Mouse (Mus musculus) liver, embryonic 14.5 days (tissue): ENCODE data around the gene Faap100. TPM values are rescaled to one million over a fixed set of nuclear protein-coding genes. Genes with fewer than 3 reads are reported as not detected.

ENCODE experiments used
- ATAC-seq: fragments of 200-750 bp; cut with Nextera tagmentation; 2 replicates; pipeline ENCODE4 v1.8.0; 2017; ENCODE audit warnings: moderate number of reproducible peaks, mild to moderate bottlenecking, moderate library complexity; ENCODE audit not compliant: insufficient read depth
- DNase-seq, 3 experiments: peaks; one replicate each; pipeline ENCODE4 v3.0.0-alpha.2; 2012 to 2013; ENCODE audit warnings: low read depth in 3 of 3, low spot score in 3 of 3
- H3K27ac ChIP-seq: fragments of 300-500 bp; sonication (generic); 2 replicates; pipeline ENCODE4 v1.5.1; 2014; ENCODE audit warnings: moderate library complexity, mild to moderate bottlenecking, control low read depth, inconsistent platforms
- H3K27me3 ChIP-seq: fragments of 300-500 bp; sonication (generic); 2 replicates; pipeline ENCODE4 v1.6.1; 2014; ENCODE audit warnings: mild to moderate bottlenecking, low read length, moderate library complexity; ENCODE audit not compliant: control insufficient read depth, insufficient read depth
- H3K36me3 ChIP-seq: fragments of 300-500 bp; sonication (generic); replicated peaks from 2 replicates; pipeline ENCODE4 v1.6.1; 2014; ENCODE audit warnings: low read depth; ENCODE audit not compliant: control insufficient read depth, insufficient read depth
- H3K4me1 ChIP-seq, 2 experiments: fragments of 200-500 bp in 1 of 2; fragments of 300-500 bp in 1 of 2; sonication (generic) in 1 of 2; replicated peaks; 2 replicates each; pipeline ENCODE4 v1.6.1; 2012 to 2014; ENCODE audit warnings: antibody characterized with exemption in 1 of 2, inconsistent platforms in 1 of 2, low read length in 1 of 2; ENCODE audit not compliant: control insufficient read depth in 2 of 2, insufficient read depth in 2 of 2
- H3K4me2 ChIP-seq: fragments of 300-500 bp; sonication (generic); 2 replicates; pipeline ENCODE4 v1.6.1; 2014; ENCODE audit warnings: low read depth, mild to moderate bottlenecking, control low read depth, moderate library complexity
- H3K4me3 ChIP-seq, 2 experiments: fragments of 200-500 bp in 1 of 2; fragments of 300-500 bp in 1 of 2; sonication (generic) in 1 of 2; 2 replicates each; pipeline ENCODE4 v1.5.1; 2012 to 2014; ENCODE audit warnings: low read depth in 2 of 2, low read length in 2 of 2, mild to moderate bottlenecking in 2 of 2, control low read depth in 1 of 2, inconsistent platforms in 1 of 2, moderate library complexity in 1 of 2; ENCODE audit not compliant: insufficient read depth in 1 of 2
- H3K9ac ChIP-seq: fragments of 300-500 bp; sonication (generic); replicated peaks from 2 replicates; pipeline ENCODE4 v1.6.1; 2014; ENCODE audit warnings: mild to moderate bottlenecking, control low read depth, moderate library complexity
- H3K9me3 ChIP-seq: fragments of 300-500 bp; sonication (generic); 2 replicates; pipeline ENCODE4 v1.6.1; 2016; ENCODE audit warnings: low read length, mixed read lengths; ENCODE audit not compliant: control insufficient read depth
- CTCF ChIP-seq: IDR thresholded peaks from 2 replicates; pipeline ENCODE4 v1.5.1; 2016; ENCODE audit warnings: antibody characterized with exemption, low read depth, control low read depth
- EP300 ChIP-seq: IDR thresholded peaks from 2 replicates; pipeline ENCODE4 v1.6.1; 2016; ENCODE audit warnings: antibody characterized with exemption, low read depth
- WGBS: fragments of 180-500 bp; shearing (Covaris S2); extraction: QIAGEN DNeasy Blood & Tissue Kit; methylation state at CpG from one replicate; pipeline ENCODE4 v1.1.7; 2014; ENCODE audit not compliant: insufficient replicate concordance; 5-methylcytosine and 5-hydroxymethylcytosine counted together
- polyA plus RNA-seq, 2 experiments: library from polyadenylated mRNA; depleted of rRNA in 1 of 2; stranded (reverse) in 1 of 2; unstranded in 1 of 2; fragments of >200 nt; fragmentation: Nextera tagmentation in 1 of 2; extraction: Ambion mirVana in 1 of 2; gene quantifications; 2 replicates each; pipeline versions ENCODE4 v1.2.1 to v1.2.3; 2012 to 2014

The Faap100 gene
- polyA plus RNA-seq, 2 experiments = 4.5 to 6.3 TPM

DNA sequence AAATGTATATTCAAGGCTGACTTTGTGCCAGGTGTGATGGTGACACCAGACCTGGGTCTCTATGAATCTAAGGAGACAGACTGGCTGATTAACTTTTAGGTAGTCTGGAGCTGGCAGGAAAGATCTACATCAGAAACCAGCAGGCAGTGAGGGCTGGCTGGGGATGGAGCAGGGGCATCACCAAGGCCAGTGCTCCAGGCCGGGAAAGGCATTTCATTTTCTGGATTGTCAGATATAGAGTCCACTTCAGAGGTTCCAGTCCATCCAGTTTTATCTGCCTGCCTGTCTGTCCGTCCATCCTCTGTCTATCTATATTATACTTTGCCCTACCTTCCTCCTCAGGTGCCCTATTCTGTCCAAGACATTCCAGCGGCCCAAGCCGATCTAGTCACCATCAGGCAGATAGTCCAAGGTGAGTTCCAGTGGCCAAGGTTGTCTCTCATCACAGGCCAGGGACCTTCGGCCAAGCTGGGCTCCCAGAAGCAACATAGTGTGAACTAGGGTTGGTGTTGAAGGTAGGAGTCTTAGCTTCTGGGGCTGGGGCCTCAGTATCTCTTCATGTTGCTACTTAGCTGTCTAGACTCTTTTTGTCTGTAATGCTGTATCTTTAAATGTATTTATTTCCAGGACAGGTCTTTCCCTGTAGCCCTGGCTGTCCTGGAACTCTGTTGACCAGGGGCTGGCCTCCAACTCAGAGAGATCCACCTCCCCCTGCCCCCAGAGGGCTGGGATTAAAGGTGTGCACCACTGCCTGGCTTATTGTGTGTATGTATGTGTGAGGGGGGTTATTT lies 34.9 kb downstream of the Faap100 start:
- TF ChIP-seq CTCF (no peak), EP300 (no peak)
- H3K4me1 ChIP-seq = peaks cover 0 to 10% of the 10 kb centered on the region in 2 experiments; a peak in 3 of 4 replicates
- no peak overlapping the region for H3K27ac ChIP-seq
- H3K9ac ChIP-seq = no peak overlapping the region
- peaks cover 14% of the 10 kb centered on the region for H3K36me3 ChIP-seq
- DNase-seq = no peak
- H3K27me3 ChIP-seq = no peaks in the 10 kb centered on the region
- H3K9me3 ChIP-seq = no peaks in the 10 kb centered on the region
- ATAC-seq = no peak
- WGBS = 61% methylated on average over 5 of the region's 5 CpGs
- no peak overlapping the region for H3K4me3 ChIP-seq
- H3K4me2 ChIP-seq = no peak overlapping the region

DNA sequence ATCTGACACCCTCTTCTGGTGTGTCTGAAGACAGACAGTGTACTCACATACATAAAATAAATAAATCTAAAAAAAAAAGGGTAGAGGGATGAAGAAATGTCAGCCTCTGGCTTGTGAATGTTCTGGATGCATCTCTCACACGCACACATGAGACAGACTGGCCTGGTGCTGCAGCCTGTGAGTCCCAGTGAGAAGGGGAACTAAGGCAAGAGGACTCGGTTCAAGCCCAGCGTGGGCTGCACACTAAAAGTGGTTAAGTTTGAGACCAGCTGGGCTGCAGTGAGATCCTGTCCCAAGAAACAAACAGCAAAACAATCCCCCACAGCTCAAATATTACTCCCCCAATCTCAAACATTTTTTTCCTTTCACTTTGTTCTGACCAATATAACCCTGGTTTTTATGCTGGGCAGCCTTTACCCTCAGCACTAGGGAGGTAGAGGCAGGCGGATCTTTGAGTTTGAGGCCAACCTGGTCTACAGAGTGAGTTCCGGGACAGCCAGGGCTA lies 35.9 kb downstream of the Faap100 start:
- Histone ChIP-seq H3K27me3 (no peaks in the 10 kb centered on the region), H3K4me2 (no peak overlapping the region), H3K27ac (no peak overlapping the region), H3K36me3 (peaks cover 14% of the 10 kb centered on the region), H3K9ac (no peak overlapping the region), H3K4me1 (peaks cover 0 to 10% of the 10 kb centered on the region in 2 experiments; a peak in 3 of 4 replicates), H3K9me3 (no peaks in the 10 kb centered on the region), H3K4me3 (no peak overlapping the region)
- DNase-seq (no peak), ATAC-seq (no peak)
- WGBS = 75% methylated on average over 5 of the region's 5 CpGs
- TF ChIP-seq EP300 = no peak

DNA sequence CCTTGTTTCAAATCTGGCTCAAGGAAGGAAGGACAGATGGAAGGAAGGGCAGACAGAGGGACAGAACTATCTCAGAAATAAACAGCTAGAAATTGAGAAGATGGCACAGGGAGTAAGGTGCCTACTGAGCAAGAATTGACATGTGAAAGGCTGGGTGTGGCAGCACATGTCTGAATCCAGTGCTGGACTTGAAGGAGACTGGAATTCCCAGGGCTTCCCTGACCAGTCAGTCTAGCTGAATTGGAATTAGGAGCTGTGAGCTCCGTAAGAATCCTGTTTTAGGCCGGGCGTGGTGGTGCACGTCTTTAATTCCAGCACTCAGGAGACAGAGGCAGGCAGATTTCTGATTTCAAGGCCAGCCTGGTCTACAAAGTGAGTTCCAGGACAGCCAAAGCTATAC lies 36.9 kb downstream of the Faap100 start:
- Histone ChIP-seq H3K27ac (no peak overlapping the region), H3K9me3 (no peaks in the 10 kb centered on the region), H3K4me1 (peaks cover 0 to 10% of the 10 kb centered on the region in 2 experiments; a peak in 3 of 4 replicates), H3K36me3 (peaks cover 10% of the 10 kb centered on the region), H3K4me3 (no peak overlapping the region), H3K9ac (no peak overlapping the region), H3K27me3 (no peaks in the 10 kb centered on the region), H3K4me2 (no peak overlapping the region)
- 81% methylated on average over 4 of the region's 4 CpGs for WGBS
- TF ChIP-seq CTCF (no peak), EP300 (no peak)
- DNase-seq (no peak), ATAC-seq (no peak)

DNA sequence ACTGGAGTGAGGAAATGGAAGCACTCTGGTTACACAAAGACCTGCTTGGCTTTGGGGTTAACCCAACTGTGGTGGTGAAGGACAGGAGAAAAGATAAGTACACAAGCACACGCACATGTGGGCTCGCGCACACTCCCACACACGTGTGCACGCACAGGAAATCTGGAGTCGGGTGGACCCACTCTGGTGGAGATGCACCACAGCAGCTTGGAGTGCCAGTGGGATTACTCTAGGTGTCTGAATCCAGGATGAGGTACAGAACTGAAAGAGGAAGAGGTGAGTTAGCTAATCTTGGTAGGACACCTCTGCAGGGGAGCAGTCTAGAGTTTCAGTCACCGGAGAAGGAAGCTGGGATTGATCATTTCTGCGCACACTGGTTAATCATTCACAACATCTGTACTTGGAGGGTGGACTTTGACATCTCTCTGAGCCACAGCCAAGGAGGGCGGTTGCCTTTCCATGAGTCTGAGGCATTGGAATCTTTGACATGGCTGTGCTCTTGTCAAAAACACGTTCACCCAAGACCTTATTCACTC lies 38.5 kb downstream of the Faap100 start:
- no peak overlapping the region for H3K9ac ChIP-seq
- DNase-seq (no peak), ATAC-seq (peak; percentile 48; the same call in 1 of the 2 replicates)
- WGBS = 27% methylated on average over 10 of the region's 10 CpGs
- H3K4me3 ChIP-seq = no peak overlapping the region
- no peaks in the 10 kb centered on the region for H3K9me3 ChIP-seq
- H3K27me3 ChIP-seq = no peaks in the 10 kb centered on the region
- 0 out of 2 replicates have a peak, but pooled peaks cover 1% of the 10 kb centered on the region for H3K36me3 ChIP-seq
- peak overlapping the region; percentile 18; the same call in 1 of the 2 replicates for H3K4me2 ChIP-seq
- peaks cover 0 to 7% of the 10 kb centered on the region in 2 experiments; a peak in 3 of 4 replicates for H3K4me1 ChIP-seq
- no peak for TF ChIP-seq EP300
- TF ChIP-seq CTCF = no peak
- H3K27ac ChIP-seq = no peak overlapping the region

DNA sequence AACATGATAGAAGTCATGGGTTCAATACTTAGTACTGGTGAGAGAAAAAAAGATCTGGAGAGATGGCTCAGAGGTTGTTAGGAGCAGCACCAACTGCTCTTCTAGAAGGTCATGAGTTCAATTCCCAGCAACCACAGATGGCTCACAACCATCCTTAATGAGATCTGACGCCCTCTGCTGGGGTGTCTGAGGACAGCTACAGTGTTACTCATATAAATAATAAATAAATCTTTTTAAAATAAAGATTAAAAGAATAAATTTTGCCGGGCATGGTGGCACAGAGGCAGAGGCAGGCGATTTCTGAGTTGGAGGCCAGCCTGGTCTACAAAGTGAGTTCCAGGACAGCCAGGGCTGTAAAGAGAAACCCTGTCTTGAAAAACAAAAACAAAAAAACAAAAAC lies 39.8 kb downstream of the Faap100 start:
- no peak; the same call in 1 of the 2 replicates for TF ChIP-seq CTCF
- TF ChIP-seq EP300 = no peak
- no peaks in the 10 kb centered on the region for H3K9me3 ChIP-seq
- no peaks in the 10 kb centered on the region for H3K36me3 ChIP-seq
- H3K27ac ChIP-seq = no peak overlapping the region
- no peak for DNase-seq
- H3K4me3 ChIP-seq = no peak overlapping the region
- 55% methylated on average over 3 of the region's 3 CpGs for WGBS
- H3K4me2 ChIP-seq = no peak overlapping the region
- no peak overlapping the region for H3K9ac ChIP-seq
- no peaks in the 10 kb centered on the region for H3K27me3 ChIP-seq
- no peak for ATAC-seq
- H3K4me1 ChIP-seq = peaks cover 0 to 7% of the 10 kb centered on the region in 2 experiments; a peak in 3 of 4 replicates
